Mouse (Mus musculus) CH12.LX (cell line): ENCODE results near the gene Rabgap1l. TPM values are rescaled to one million over a fixed set of nuclear protein-coding genes. Genes with fewer than 3 reads are reported as not detected.

ENCODE experiments used
- DNase-seq: peaks from one replicate; pipeline ENCODE4 v3.0.0-alpha.2; 2013; ENCODE audit errors: extremely low read depth
- H3K27ac ChIP-seq: 2 replicates; pipeline ENCODE4 v1.5.1; 2012; ENCODE audit warnings: low read depth, mild to moderate bottlenecking, control low read depth, moderate library complexity; ENCODE audit not compliant: insufficient read depth
- H3K27me3 ChIP-seq: replicated peaks from 2 replicates; pipeline ENCODE3; 2012; ENCODE audit warnings: inconsistent platforms
- H3K36me3 ChIP-seq, 2 experiments: replicated peaks in 1 of 2; 2 replicates each; pipeline versions ENCODE3 to v1.6.1; 2012; ENCODE audit warnings: inconsistent platforms in 1 of 2, low read length in 1 of 2, mild to moderate bottlenecking in 1 of 2, mixed read lengths in 1 of 2, moderate library complexity in 1 of 2; ENCODE audit not compliant: control insufficient read depth in 1 of 2, insufficient read depth in 1 of 2
- H3K4me1 ChIP-seq, 2 experiments: 2 replicates each; pipeline ENCODE4 v1.6.1; 2012; ENCODE audit warnings: inconsistent platforms in 1 of 2, moderate library complexity in 1 of 2; ENCODE audit not compliant: insufficient read depth in 2 of 2, control insufficient read depth in 1 of 2
- H3K4me2 ChIP-seq: 2 replicates; pipeline ENCODE4 v1.6.1; 2012; ENCODE audit warnings: low read depth, mild to moderate bottlenecking, control low read depth; ENCODE audit not compliant: poor library complexity, insufficient read depth, severe bottlenecking
- H3K4me3 ChIP-seq, 3 experiments: fragments of 150-350 bp in 1 of 3; sonication (generic) in 1 of 3; replicated peaks in 1 of 3; 2 replicates each; pipeline versions ENCODE3 to v1.5.1; 2011 to 2012; ENCODE audit warnings: low read depth in 2 of 3, low read length in 2 of 3, mild to moderate bottlenecking in 2 of 3, moderate library complexity in 2 of 3, control low read depth in 1 of 3, improper control_type of control experiment in 1 of 3, inconsistent platforms in 1 of 3, mixed read lengths in 1 of 3; ENCODE audit not compliant: poor library complexity in 1 of 3
- H3K79me2 ChIP-seq: replicated peaks from 2 replicates; pipeline ENCODE4 v1.6.1; 2012; ENCODE audit warnings: mild to moderate bottlenecking, moderate library complexity; ENCODE audit not compliant: control insufficient read depth, poor library complexity, insufficient read depth, severe bottlenecking; ENCODE audit errors: extremely low read depth
- H3K9ac ChIP-seq: 2 replicates; pipeline ENCODE4 v1.6.1; 2012; ENCODE audit warnings: low read depth, mild to moderate bottlenecking, control low read depth, moderate library complexity; ENCODE audit not compliant: insufficient read depth
- H3K9me3 ChIP-seq: replicated peaks from 2 replicates; pipeline ENCODE3; 2012; ENCODE audit warnings: low read length, inconsistent platforms, mixed read lengths
- BHLHE40 ChIP-seq: IDR thresholded peaks from 2 replicates; pipeline ENCODE4 v1.6.1; 2011; ENCODE audit warnings: mild to moderate bottlenecking, low read depth, low read length, improper control_type of control experiment
- CHD1 ChIP-seq: IDR thresholded peaks from 2 replicates; pipeline ENCODE4 v1.6.1; 2012; ENCODE audit warnings: low read depth, low read length, improper control_type of control experiment, inconsistent platforms
- CHD2 ChIP-seq: IDR thresholded peaks from 2 replicates; pipeline ENCODE4 v1.6.1; 2011; ENCODE audit warnings: low read length, improper control_type of control experiment
- E2F4 ChIP-seq: IDR thresholded peaks from 2 replicates; pipeline ENCODE4 v1.6.1; 2011; ENCODE audit warnings: low read depth, low read length, improper control_type of control experiment; ENCODE audit not compliant: insufficient replicate concordance
- ELF1 ChIP-seq: IDR thresholded peaks from 2 replicates; pipeline ENCODE4 v1.6.1; 2014; ENCODE audit warnings: low read depth, mild to moderate bottlenecking, inconsistent platforms, low read length, improper control_type of control experiment
- ETS1 ChIP-seq: conservative IDR thresholded peaks from 2 replicates; pipeline ENCODE4 v1.6.1; 2012; ENCODE audit warnings: low read depth, mild to moderate bottlenecking, inconsistent platforms, low read length, improper control_type of control experiment, moderate library complexity
- GABPA ChIP-seq: IDR thresholded peaks from 2 replicates; pipeline ENCODE4 v1.6.1; 2012; ENCODE audit warnings: low read depth, low read length, improper control_type of control experiment, inconsistent platforms; ENCODE audit not compliant: insufficient replicate concordance
- JUN ChIP-seq: IDR thresholded peaks from 2 replicates; pipeline ENCODE4 v1.6.1; 2011; ENCODE audit warnings: low read depth, mild to moderate bottlenecking, low read length, improper control_type of control experiment, moderate library complexity; ENCODE audit not compliant: insufficient read depth
- KAT2A ChIP-seq: IDR thresholded peaks from 2 replicates; pipeline ENCODE4 v1.6.1; 2012; ENCODE audit warnings: low read length, improper control_type of control experiment, inconsistent platforms; ENCODE audit not compliant: insufficient replicate concordance
- MAFK ChIP-seq: IDR thresholded peaks from 2 replicates; pipeline ENCODE4 v1.6.1; 2011; ENCODE audit warnings: low read length, improper control_type of control experiment; ENCODE audit not compliant: insufficient replicate concordance
- MAX ChIP-seq: IDR thresholded peaks from 2 replicates; pipeline ENCODE4 v1.6.1; 2011; ENCODE audit warnings: low read length, improper control_type of control experiment
- MAZ ChIP-seq: IDR thresholded peaks from 2 replicates; pipeline ENCODE4 v1.6.1; 2012; ENCODE audit warnings: low read depth, mild to moderate bottlenecking, inconsistent platforms, low read length, improper control_type of control experiment, moderate library complexity
- MEF2A ChIP-seq: IDR thresholded peaks from 2 replicates; pipeline ENCODE4 v1.6.1; 2014; ENCODE audit warnings: low read depth, mild to moderate bottlenecking, inconsistent platforms, low read length, improper control_type of control experiment, borderline replicate concordance
- MXI1 ChIP-seq: IDR thresholded peaks from 2 replicates; pipeline ENCODE4 v1.6.1; 2011; ENCODE audit warnings: mild to moderate bottlenecking, low read depth, low read length, improper control_type of control experiment
- NELFE ChIP-seq: IDR thresholded peaks from 2 replicates; pipeline ENCODE4 v1.6.1; 2011; ENCODE audit warnings: low read depth, low read length, improper control_type of control experiment
- NRF1 ChIP-seq: IDR thresholded peaks from 2 replicates; pipeline ENCODE4 v1.6.1; 2014; ENCODE audit warnings: low read depth, mild to moderate bottlenecking, inconsistent platforms, low read length, improper control_type of control experiment, moderate library complexity
- POLR2AphosphoS2 ChIP-seq: IDR thresholded peaks from 2 replicates; pipeline ENCODE4 v1.6.1; 2011; ENCODE audit warnings: low read depth, low read length, improper control_type of control experiment
- RCOR1 ChIP-seq: conservative IDR thresholded peaks from 2 replicates; pipeline ENCODE4 v1.6.1; 2012; ENCODE audit warnings: low read depth, mild to moderate bottlenecking, inconsistent platforms, low read length, improper control_type of control experiment
- SMC3 ChIP-seq: IDR thresholded peaks from 2 replicates; pipeline ENCODE4 v1.6.1; 2011; ENCODE audit warnings: low read depth, low read length, improper control_type of control experiment
- ZC3H11A ChIP-seq: IDR thresholded peaks from 2 replicates; pipeline ENCODE4 v1.6.1; 2012; ENCODE audit warnings: low read depth, mild to moderate bottlenecking, inconsistent platforms, low read length, improper control_type of control experiment
- ZKSCAN1 ChIP-seq: IDR thresholded peaks from 2 replicates; pipeline ENCODE4 v1.6.1; 2012; ENCODE audit warnings: low read depth, inconsistent platforms, low read length, improper control_type of control experiment, borderline replicate concordance
- ZNF384 ChIP-seq: IDR thresholded peaks from 2 replicates; pipeline ENCODE4 v1.6.1; 2012; ENCODE audit warnings: low read depth, low read length, improper control_type of control experiment, inconsistent platforms
- dilution Hi-C: fragments of 300-500 bp; cut with MboI; formaldehyde crosslinking; loops from 2 replicates; pipeline ENCODE4 v1.14.3; 2020; ENCODE audit warnings: low sequenced_read_pairs; ENCODE audit not compliant: extremely low pct_unique_long_range_greater_than_20kb, extremely low pct_ligation_motif_present
- in situ Hi-C: fragments of 300-500 bp; cut with MboI; formaldehyde crosslinking; loops from 3 replicates; pipeline ENCODE4 v1.14.3; 2019; ENCODE audit warnings: low sequenced_read_pairs, low pct_ligation_motif_present, low pct_unique_long_range_greater_than_20kb, mixed read lengths
- polyA plus RNA-seq: library from polyadenylated mRNA; unstranded; fragments of >175 nt; gene quantifications from 2 replicates; pipeline ENCODE4 v1.2.1, GENCODE M21; 2012; ENCODE audit warnings: low read depth; ENCODE audit not compliant: insufficient read length
- total RNA-seq, 2 experiments: library from RNA; depleted of rRNA; stranded (reverse); fragments of 300-350 nt in 1 of 2; fragments of >200 nt in 1 of 2; gene quantifications; 2 replicates each; pipeline ENCODE4 v1.2.3; 2012 to 2014

Rabgap1l gene
- total and polyA plus RNA-seq, 3 experiments: 84.0 to 109 (median 85.6) TPM

DNA sequence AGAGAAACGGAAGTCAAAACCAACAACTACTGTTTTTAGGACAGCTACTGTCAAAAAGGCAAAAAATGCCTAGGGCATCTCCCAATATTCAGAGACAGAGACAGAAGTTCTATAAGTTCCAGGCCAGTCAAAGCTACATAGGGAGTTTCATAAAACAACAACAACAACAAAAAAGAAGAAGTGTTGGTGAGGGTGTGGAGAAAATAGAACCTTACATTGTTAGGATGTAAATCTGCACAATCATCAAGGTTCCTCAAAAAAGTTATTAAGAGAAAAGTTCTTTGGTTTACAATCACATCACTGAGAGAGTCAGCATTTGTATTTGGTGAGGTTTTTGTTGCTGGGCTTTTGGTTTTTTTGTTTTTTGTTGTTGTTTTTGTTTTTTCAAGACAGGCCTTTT is 472.3 kb downstream of the Rabgap1l start:
- peaks cover 2% of the 10 kb centered on the region for H3K9me3 ChIP-seq
- no peak overlapping the region for H3K4me2 ChIP-seq
- peaks cover 0 to 3% of the 10 kb centered on the region in 2 experiments for H3K36me3 ChIP-seq
- in situ Hi-C loops (no loop called here), dilution Hi-C loops (no loop called here)
- no peak overlapping the region for H3K4me3 ChIP-seq
- H3K27me3 ChIP-seq: no peaks in the 10 kb centered on the region
- no peaks in the 10 kb centered on the region for H3K4me1 ChIP-seq
- no peak overlapping the region for H3K9ac ChIP-seq
- no peaks in the 10 kb centered on the region for H3K79me2 ChIP-seq
- TF ChIP-seq E2F4: no peak
- TF ChIP-seq GABPA: no peak
- TF ChIP-seq POLR2AphosphoS2: no peak
- TF ChIP-seq NRF1: no peak
- TF ChIP-seq CHD1: no peak
- no peak for TF ChIP-seq NELFE
- no peak for TF ChIP-seq MAX
- TF ChIP-seq ZKSCAN1: no peak
- no peak for TF ChIP-seq ELF1
- no peak for TF ChIP-seq BHLHE40
- TF ChIP-seq ETS1: no peak
- no peak for TF ChIP-seq MEF2A
- no peak for TF ChIP-seq JUN
- TF ChIP-seq MXI1: no peak
- no peak for TF ChIP-seq MAFK
- no peak for TF ChIP-seq ZC3H11A
- no peak for TF ChIP-seq KAT2A
- no peak for TF ChIP-seq MAZ
- TF ChIP-seq, all 38 proteins: peak for 0
- no peak overlapping the region for H3K27ac ChIP-seq
- DNase-seq: no peak

DNA sequence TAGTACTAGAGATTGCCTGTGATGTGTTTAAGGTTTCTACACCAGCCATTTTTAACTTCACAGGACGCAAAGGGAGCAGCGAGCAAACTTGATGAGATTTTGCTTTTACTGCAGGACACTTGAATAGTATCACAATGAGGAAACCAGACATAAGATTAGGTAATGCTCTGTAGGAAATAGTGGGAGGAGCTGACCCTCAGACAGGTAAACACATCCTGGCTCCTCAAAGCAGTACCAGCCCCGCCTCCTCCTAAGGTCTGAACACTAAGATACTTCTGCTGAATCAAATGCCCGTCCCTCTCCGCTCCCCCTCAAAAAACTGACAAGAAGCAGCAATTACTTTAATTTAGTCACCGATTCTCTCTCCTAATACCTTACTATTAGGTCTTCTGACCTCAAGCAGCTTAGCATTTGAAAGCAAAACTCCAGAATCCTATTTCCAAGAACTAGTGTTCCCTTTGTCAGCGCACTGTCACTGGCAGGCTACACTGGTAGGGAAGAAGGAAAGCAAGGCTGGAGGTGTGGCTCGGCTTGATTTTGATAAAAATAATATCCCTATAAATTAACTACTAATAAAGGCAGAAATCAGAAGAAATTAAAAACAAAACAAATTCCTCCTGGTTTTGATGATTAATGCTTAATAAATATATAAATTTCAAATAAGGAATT is 474.8 kb downstream of the Rabgap1l start:
- Histone ChIP-seq H3K4me3 (no peak overlapping the region), H3K4me2 (no peak overlapping the region), H3K9me3 (peaks cover 2% of the 10 kb centered on the region), H3K9ac (no peak overlapping the region), H3K4me1 (no peaks in the 10 kb centered on the region), H3K36me3 (peaks cover 0 to 6% of the 10 kb centered on the region in 2 experiments), H3K79me2 (no peaks in the 10 kb centered on the region), H3K27ac (no peak overlapping the region), H3K27me3 (no peaks in the 10 kb centered on the region)
- no peak for TF ChIP-seq KAT2A
- TF ChIP-seq SMC3: no peak
- no peak for TF ChIP-seq RCOR1
- no peak for TF ChIP-seq ZNF384
- no peak for TF ChIP-seq BHLHE40
- TF ChIP-seq ZKSCAN1: no peak
- no peak for TF ChIP-seq NELFE
- no peak for TF ChIP-seq CHD2
- no peak for DNase-seq
- in situ Hi-C loops (no loop called here), dilution Hi-C loops (no loop called here)
